Mouse (Mus musculus) cerebellum, adult 11-12 months (tissue): Measurements from ENCODE around the gene Hapln4.

ENCODE experiments used
- DNase-seq: peaks from one replicate; pipeline ENCODE4 v3.0.0; 2022

The Hapln4 gene

DNA sequence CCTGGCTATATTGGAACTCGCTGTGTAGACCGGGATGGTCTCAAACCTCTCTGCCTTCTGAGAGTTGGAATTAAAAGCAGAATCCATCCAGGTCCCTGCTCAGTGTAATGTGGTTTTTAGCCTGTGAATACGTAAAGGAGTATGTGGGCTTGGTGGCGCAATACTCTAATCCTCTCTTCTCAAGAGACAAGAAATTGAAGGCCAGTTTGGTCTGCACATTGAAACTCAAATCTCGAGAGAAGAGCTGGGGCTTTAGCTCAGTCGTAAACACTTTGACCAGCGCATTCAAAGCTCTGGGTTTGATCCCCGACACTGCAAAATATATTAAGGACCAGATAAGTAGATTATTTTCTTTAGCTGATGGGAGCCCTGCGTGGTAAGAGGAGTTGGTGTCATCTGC, 56.7 kb downstream of the Hapln4 start:
- no peak for DNase-seq
